Mouse (Mus musculus) limb, embryonic 12.5 days (tissue): ENCODE data around the gene Defb19. TPM values are rescaled to one million over a fixed set of nuclear protein-coding genes. Genes with fewer than 3 reads are reported as not detected.

Experiments used
- ATAC-seq: fragments of 200-750 bp; cut with Nextera tagmentation; 2 replicates; pipeline ENCODE4 v1.8.0; 2017; ENCODE audit warnings: low read depth, moderate TSS enrichment; ENCODE audit not compliant: insufficient number of reproducible peaks, insufficient read depth, low FRiP score, low TSS enrichment
- H3K27ac ChIP-seq: fragments of 300-500 bp; sonication (generic); 2 replicates; pipeline ENCODE4 v1.5.1; 2016; ENCODE audit warnings: mild to moderate bottlenecking, moderate library complexity
- H3K27me3 ChIP-seq: fragments of 300-500 bp; sonication (generic); 2 replicates; pipeline ENCODE4 v1.6.1; 2016; ENCODE audit warnings: mild to moderate bottlenecking, moderate library complexity
- H3K36me3 ChIP-seq: fragments of 300-500 bp; sonication (generic); 2 replicates; pipeline ENCODE4 v1.6.1; 2016; ENCODE audit warnings: mild to moderate bottlenecking, moderate library complexity
- H3K4me1 ChIP-seq: fragments of 300-500 bp; sonication (generic); replicated peaks from 2 replicates; pipeline ENCODE4 v1.6.1; 2016
- H3K4me2 ChIP-seq: fragments of 300-500 bp; sonication (generic); 2 replicates; pipeline ENCODE4 v1.6.1; 2016; ENCODE audit warnings: mild to moderate bottlenecking, moderate library complexity
- H3K4me3 ChIP-seq: fragments of 300-500 bp; sonication (generic); replicated peaks from 2 replicates; pipeline ENCODE4 v1.5.1; 2016; ENCODE audit warnings: mild to moderate bottlenecking
- H3K9ac ChIP-seq: fragments of 300-500 bp; sonication (generic); replicated peaks from 2 replicates; pipeline ENCODE4 v1.6.1; 2016; ENCODE audit warnings: mild to moderate bottlenecking, moderate library complexity
- H3K9me3 ChIP-seq: fragments of 300-500 bp; sonication (generic); 2 replicates; pipeline ENCODE4 v1.6.1; 2016; ENCODE audit warnings: mild to moderate bottlenecking, moderate library complexity
- WGBS: fragments of 180-500 bp; shearing (Covaris S2); methylation state at CpG from one replicate; pipeline ENCODE4 v1.1.7; 2016; 5-methylcytosine and 5-hydroxymethylcytosine counted together
- polyA plus RNA-seq: library from polyadenylated mRNA; unstranded; fragments of >200 nt; fragmentation: Nextera tagmentation; extraction: Ambion mirVana; gene quantifications from 2 replicates; pipeline ENCODE4 v1.2.1, GENCODE M21; 2016

The Defb19 gene
- polyA plus RNA-seq, 1 experiment from 2014 or later, result not detected

GRCm38 (mm10) chr2:152543478-152543877, 36.6 kb downstream of the Defb19 start:
- Histone ChIP-seq H3K4me1 (0 out of 2 replicates have a peak, but pooled peaks cover 2% of the 10 kb centered on the region), H3K27ac (no peak overlapping the region), H3K4me2 (no peak overlapping the region), H3K27me3 (no peaks in the 10 kb centered on the region), H3K4me3 (no peak overlapping the region), H3K36me3 (no peaks in the 10 kb centered on the region), H3K9me3 (peaks cover 5% of the 10 kb centered on the region), H3K9ac (no peak overlapping the region)
- 49% methylated on average over 4 of the region's 4 CpGs for WGBS
- no peak for ATAC-seq

GRCm38 (mm10) chr2:152542897-152543296, 37.2 kb downstream of the Defb19 start:
- no peak for ATAC-seq
- H3K4me1 ChIP-seq, result 0 out of 2 replicates have a peak, but pooled peaks cover 2% of the 10 kb centered on the region
- no peak overlapping the region for H3K9ac ChIP-seq
- no peak overlapping the region for H3K4me2 ChIP-seq
- H3K4me3 ChIP-seq, result no peak overlapping the region
- no peak overlapping the region for H3K27ac ChIP-seq
- WGBS, result 72% methylated on average over 2 of the region's 2 CpGs
- peaks cover 5% of the 10 kb centered on the region for H3K9me3 ChIP-seq
- no peaks in the 10 kb centered on the region for H3K36me3 ChIP-seq
- no peaks in the 10 kb centered on the region for H3K27me3 ChIP-seq

GRCm38 (mm10) chr2:152541979-152542378, 38.1 kb downstream of the Defb19 start:
- no peaks in the 10 kb centered on the region for H3K36me3 ChIP-seq
- H3K9ac ChIP-seq, result no peak overlapping the region
- ATAC-seq, result no peak
- WGBS, result 80% methylated on average over 9 of the region's 9 CpGs
- H3K27ac ChIP-seq, result no peak overlapping the region
- H3K9me3 ChIP-seq, result peaks cover 5% of the 10 kb centered on the region
- H3K27me3 ChIP-seq, result no peaks in the 10 kb centered on the region
- no peak overlapping the region for H3K4me3 ChIP-seq
- H3K4me1 ChIP-seq, result 0 out of 2 replicates have a peak, but pooled peaks cover 2% of the 10 kb centered on the region
- H3K4me2 ChIP-seq, result no peak overlapping the region

- no peaks in the 10 kb centered on the region for H3K36me3 ChIP-seq
- no peak within 1 kb of the TSS for H3K4me3 ChIP-seq
- H3K4me2 ChIP-seq, result no peak within 1 kb of the TSS
- H3K27me3 ChIP-seq, result no peaks in the 10 kb centered on the region
- WGBS, result 56% methylated on average over 13 of the region's 13 CpGs
- peaks cover 5% of the 10 kb centered on the region for H3K9me3 ChIP-seq
- no peak within 1 kb of the TSS for H3K27ac ChIP-seq
- no peak for ATAC-seq
- H3K9ac ChIP-seq, result no peak within 1 kb of the TSS
- H3K4me1 ChIP-seq, result 0 out of 2 replicates have a peak, but pooled peaks cover 2% of the 10 kb centered on the region
Observed at GRCm38 (mm10) chr2:152539944-152540710, 40.0 kb downstream of the Defb19 start, which contains the start of gene Defb29. Gene Defb29, minus strand, starts transcription at chr2:152540098.

Other genes with a start within 250 kb of the Defb19 start
- gene Rbck1, start 247.7 kb downstream of the Defb19 start, polyA plus RNA-seq, result 72.9 and 79.2 TPM in 2 replicates
- 3.0 and 3.6 TPM in 2 replicates for gene Trib3, start 236.3 kb downstream of the Defb19 start, polyA plus RNA-seq
- 2.2 and 3.0 TPM in 2 replicates for gene Nrsn2, start 203.7 kb downstream of the Defb19 start, polyA plus RNA-seq
- 15.6 and 16.8 TPM in 2 replicates for gene Sox12, start 182.2 kb downstream of the Defb19 start, polyA plus RNA-seq
- gene Zcchc3, start 165.3 kb downstream of the Defb19 start, polyA plus RNA-seq, result 74.1 and 76.6 TPM in 2 replicates
- 0.24 and 0.59 TPM in 2 replicates for gene 6820408C15Rik, start 164.7 kb downstream of the Defb19 start, polyA plus RNA-seq
- gene Defb23, start 115.7 kb downstream of the Defb19 start, polyA plus RNA-seq, result not detected in 2 replicates
- gene Defb20, start 103.2 kb downstream of the Defb19 start, polyA plus RNA-seq, result not detected in 2 replicates
- not detected in 2 replicates for gene Defb22, start 90.2 kb downstream of the Defb19 start, polyA plus RNA-seq
- gene Defb26, start 68.6 kb downstream of the Defb19 start, polyA plus RNA-seq, result not detected in 2 replicates
- not detected in 2 replicates for gene Defb28, start 62.1 kb downstream of the Defb19 start, polyA plus RNA-seq
- not detected in 2 replicates for gene Defb29, start 40.2 kb downstream of the Defb19 start, polyA plus RNA-seq
- not detected in 2 replicates for gene Gm17416, start 11.0 kb downstream of the Defb19 start, polyA plus RNA-seq
- not detected in 2 replicates for gene Defb21, start 7.6 kb downstream of the Defb19 start, polyA plus RNA-seq
- not detected in 2 replicates for gene Defb45, start 19.1 kb upstream of the Defb19 start, polyA plus RNA-seq
- not detected in 2 replicates for gene Defb36, start 24.0 kb upstream of the Defb19 start, polyA plus RNA-seq
- gene Defb25, start 42.7 kb upstream of the Defb19 start, polyA plus RNA-seq, result not detected in 2 replicates
- 0.87 and 1.1 TPM in 2 replicates for gene Rem1, start 46.6 kb upstream of the Defb19 start, polyA plus RNA-seq
- 129 and 135 TPM in 2 replicates for gene H13, start 89.1 kb upstream of the Defb19 start, polyA plus RNA-seq
- gene Mcts2, start 106.7 kb upstream of the Defb19 start, polyA plus RNA-seq, result 36.3 and 39.2 TPM in 2 replicates
- gene Id1, start 155.9 kb upstream of the Defb19 start, polyA plus RNA-seq, result 299 and 330 TPM in 2 replicates
- 29.9 and 30.6 TPM in 2 replicates for gene Cox4i2, start 173.9 kb upstream of the Defb19 start, polyA plus RNA-seq